Mouse (Mus musculus): ENCODE data around the gene Zfp511. TPM values are rescaled to one million over a fixed set of nuclear protein-coding genes. Genes with fewer than 3 reads are reported as not detected.

Gene Zfp511
- total RNA-seq, 2 experiments from 2014 or later = 11.0 to 11.2 TPM

GRCm38 (mm10) chr7:140047811-140048311, 11.7 kb downstream of the Zfp511 start:
- DNase-seq (ENCODE audit: low spot score in 2 of 2) = no peak

DNA sequence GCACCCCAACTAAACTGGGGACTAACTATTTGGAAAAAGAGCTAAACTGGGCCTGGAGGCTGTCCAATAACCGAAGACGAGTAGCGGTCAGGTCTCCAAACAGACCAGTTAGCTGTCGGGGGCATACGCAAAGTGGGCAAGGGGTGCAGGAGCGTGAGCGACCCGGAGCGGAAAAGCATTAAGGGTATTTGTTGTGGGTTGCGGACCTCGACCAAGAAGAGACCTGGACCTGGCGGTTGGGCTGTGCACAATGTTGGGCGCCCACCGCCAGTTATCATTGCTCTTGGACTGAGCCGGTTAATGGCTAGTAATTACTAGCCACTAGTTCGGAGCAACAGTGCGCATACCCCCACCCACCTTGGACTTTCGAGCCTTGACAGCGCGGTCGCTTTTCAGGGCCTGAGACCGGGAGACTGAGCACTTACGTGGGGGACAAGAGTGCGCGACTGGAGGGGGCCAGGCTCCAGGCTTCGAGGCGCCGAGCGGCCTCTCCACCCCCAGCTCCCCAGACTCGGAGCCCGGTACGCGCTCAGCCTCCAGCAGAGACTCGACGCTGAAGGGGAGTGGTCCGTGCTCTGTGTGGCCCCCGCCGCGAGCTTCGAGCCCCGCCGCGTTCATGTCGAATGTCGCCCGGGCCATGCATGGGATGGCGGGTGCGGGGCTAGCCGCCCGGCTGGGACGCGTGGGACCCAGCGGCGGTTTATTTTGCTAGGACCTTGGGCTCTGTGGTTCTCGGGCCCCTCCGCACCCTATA, 12.3 kb downstream of the Zfp511 start, which contains the start of gene Msx3:
TSS of gene Msx3 (minus strand) at position 729 of the 754 bp plus-strand sequence.
- DNase-seq (ENCODE audit: low spot score in 2 of 2) = no peak

DNA sequence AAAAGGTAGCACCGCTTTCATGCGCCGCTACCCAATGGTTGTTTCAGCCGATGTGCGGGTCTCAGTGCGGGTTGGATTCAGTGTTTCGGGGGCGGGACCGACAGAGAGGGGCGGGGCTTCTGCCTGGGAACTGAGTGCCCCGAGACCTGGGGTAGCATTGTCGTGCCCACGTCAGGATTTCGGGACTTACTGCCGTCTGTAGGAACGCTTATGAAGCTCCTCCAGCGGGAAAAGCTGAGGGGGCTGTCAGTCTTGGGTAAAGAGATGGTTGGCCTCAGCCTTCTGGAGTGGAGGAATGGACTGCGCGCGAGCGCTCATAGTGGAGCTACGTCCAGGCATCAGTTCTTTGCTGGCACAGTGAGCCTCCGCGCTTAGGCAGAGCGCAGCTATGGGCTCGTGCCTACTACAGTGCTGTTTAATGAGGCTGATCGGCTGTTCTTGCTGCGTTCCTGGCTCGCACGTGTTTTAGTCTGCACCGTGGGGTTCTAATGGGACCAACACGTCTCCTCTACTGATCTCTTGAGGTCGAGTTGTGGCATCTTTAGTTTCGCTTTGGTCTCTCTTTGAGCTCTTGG, 13.0 kb downstream of the Zfp511 start:
- DNase-seq (ENCODE audit: low spot score in 2 of 2) = peak in 1 of 2 experiments; percentile 29

- DNase-seq (ENCODE audit: low spot score in 2 of 2) = no peak
Observed at GRCm38 (mm10) chr7:140054124-140054523, 17.9 kb downstream of the Zfp511 start.

- DNase-seq (ENCODE audit: low spot score in 2 of 2) = peak in 1 of 2 experiments; percentile 22
Observed at GRCm38 (mm10) chr7:140057413-140058407, 21.5 kb downstream of the Zfp511 start.

DNA sequence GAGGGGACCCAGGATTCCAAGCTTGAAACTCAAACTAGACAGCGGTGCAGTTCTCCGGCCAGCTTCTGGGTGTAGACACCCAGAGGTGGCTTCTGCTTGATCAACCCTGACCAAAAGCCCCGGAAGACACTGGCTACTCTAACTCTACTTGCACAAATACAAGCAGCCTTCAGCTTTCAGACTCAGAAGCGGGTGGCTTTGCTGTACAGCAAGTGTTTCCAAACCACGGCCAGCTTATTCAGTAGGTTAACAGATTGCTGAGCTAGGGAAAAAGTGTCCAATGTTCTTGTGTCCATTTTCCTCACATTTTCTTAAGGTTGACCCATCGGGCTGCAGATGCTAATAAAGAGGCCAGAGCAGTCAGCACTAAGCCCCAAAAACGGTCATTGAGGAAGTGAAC, 22.3 kb downstream of the Zfp511 start:
- no peak for DNase-seq (ENCODE audit: low spot score in 2 of 2)

DNA sequence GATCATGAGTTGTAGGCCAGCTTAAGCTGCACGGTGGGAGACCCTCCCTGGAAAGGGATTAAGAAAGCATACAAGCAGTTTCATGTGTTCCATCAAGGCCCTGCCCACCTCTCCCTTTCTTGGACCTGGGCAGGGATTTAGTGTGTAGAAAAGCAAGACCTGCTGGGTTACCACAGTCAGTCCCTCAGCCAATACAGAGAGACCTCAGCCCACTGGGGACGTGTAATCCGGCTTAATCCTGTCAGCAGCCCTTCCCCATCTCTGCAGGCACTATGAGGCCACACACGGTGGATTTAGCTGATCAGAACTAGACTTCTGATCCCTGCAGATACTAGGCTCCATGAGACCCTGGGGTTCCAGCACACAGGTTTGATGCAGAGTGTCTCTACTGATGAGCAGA, 23.4 kb downstream of the Zfp511 start:
- no peak for DNase-seq (ENCODE audit: low spot score in 2 of 2)

- DNase-seq (ENCODE audit: low spot score in 2 of 2) = no peak
Observed at GRCm38 (mm10) chr7:140060936-140061831, 25.0 kb downstream of the Zfp511 start.

- no peak for DNase-seq (ENCODE audit: low spot score in 2 of 2)
Observed at GRCm38 (mm10) chr7:140061832-140062130, 25.6 kb downstream of the Zfp511 start.

DNA sequence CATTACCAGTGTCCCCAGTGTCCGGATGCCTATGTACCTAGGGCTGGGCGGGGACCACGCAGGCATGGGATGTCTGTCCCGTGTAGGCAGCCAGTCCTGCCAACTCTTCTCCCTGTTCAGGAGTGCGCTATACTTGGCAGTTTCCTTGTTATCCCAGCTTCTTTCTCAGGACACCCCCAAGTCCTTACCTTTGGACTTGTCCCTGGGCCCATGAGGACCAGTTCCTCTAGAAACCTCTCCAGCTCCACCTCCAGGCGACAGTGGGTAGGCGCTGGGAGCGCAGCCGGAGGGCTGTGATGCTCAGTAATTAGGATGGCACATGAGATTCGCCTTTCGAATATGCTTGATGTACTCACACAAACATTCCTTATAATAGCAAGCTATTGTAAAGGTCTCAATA, 26.1 kb downstream of the Zfp511 start:
- DNase-seq (ENCODE audit: low spot score in 2 of 2) = no peak

DNA sequence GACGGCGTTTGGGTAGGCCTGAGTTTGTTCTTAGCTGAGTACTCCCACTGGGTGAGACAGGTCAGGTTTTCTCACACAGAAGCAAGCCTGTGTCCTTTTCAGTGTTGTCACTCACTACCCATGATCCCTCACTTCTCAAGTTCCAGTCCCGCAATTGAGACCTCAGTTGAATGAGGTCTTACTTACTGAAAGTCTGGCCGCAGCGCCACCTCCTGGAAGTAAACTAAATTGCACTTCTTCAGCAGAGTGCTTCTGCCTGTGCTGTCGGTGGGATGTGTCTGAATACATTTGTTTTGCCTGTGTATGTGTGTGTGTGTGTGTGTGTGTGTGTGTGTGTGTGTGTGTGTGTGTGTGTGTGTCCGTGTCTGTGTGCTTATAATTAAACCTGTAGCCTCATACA, 26.9 kb downstream of the Zfp511 start:
- DNase-seq (ENCODE audit: low spot score in 2 of 2) = peak; percentile 31 to 59

GRCm38 (mm10) chr7:140067397-140067796, 31.2 kb downstream of the Zfp511 start:
- DNase-seq (ENCODE audit: low spot score in 2 of 2) = no peak

DNA sequence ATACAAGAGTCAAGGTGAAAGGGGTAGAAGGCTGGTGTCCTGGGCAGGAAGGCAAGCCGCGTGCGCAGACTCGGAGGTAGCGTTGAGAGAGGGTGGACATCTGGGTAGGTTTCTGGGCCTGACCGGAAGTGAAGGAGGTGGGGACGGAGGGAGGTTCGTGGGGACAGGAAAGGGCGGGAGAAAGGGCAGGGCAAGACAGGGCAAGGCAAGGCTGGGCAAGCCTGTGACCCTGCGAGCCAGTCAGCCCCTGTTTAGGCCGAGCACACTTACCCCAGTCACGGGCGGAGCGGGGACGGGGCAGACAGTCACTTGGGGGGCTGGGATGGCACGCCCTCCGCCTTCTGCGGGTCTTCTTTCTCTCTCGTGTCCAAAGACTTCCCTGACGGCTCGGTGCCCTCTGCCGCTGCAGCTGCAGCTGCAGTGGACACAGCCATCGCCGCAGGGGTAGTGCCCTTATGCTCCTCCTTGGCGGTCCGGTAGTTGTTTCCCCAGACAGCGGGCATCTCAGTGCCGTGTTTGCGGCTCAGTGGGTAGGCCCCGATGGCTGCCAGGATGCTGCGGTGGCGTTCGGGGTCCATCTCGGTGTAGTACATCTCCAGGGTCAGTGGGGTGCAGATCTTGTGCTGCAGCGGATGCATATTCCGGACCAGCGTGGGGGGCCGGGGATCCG, 34.0 kb downstream of the Zfp511 start:
- no peak for DNase-seq (ENCODE audit: low spot score in 2 of 2)

- no peak for DNase-seq (ENCODE audit: low spot score in 2 of 2)
Observed at GRCm38 (mm10) chr7:140077698-140078097, 41.5 kb downstream of the Zfp511 start.

DNA sequence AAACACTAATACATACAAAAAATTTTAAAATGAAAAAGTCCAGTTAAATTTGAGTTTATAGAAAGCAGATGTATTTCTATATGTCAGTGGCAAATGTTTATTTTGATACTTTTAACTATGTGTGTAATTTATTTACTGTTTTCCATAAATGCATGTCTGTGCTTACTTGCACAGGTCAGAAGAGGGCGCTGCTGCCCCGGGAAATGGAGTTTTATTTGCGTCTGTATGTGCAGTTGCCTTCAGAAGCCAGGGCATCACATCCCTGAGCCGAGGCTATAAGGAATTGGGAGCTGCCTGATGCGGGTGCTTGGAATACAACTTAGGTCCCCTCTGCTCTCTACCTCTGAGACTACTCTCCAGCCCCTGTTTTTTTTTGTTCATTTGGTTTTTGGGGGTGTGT, 42.5 kb downstream of the Zfp511 start:
- DNase-seq (ENCODE audit: low spot score in 2 of 2) = peak in 1 of 2 experiments; percentile 40

DNA sequence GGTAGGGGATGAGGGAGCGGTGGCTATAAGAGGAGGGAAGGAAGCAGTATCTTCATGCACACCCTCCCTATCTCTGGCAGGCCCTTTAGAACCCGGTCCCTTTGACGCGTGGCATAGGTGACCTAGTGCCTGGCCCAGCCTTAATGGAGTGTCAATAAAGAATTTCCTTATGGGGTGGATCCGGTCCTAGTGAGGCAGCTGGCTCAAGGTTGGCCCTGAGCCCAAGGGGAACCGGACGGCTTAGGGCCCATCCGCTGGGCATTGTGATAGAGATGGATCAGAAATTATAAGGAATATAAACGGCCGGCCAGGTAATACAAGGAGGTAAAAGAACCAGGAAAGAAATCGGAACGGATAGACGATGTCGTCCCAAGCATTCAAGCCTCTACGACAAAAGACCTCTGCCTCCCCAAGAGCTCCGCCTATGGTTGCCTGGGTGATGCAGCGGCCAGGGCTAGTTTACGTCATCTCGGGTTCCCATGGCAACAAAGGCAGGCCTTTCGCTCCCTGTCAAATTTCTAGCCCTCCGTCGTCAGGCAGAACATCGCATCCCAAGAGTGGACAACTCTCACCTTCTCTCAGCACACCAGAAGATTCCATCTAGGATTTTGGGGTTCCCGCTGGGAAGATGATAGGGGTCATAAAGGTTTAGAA, 44.4 kb downstream of the Zfp511 start:
- DNase-seq (ENCODE audit: low spot score in 2 of 2) = peak in 1 of 2 experiments; percentile 37

GRCm38 (mm10) chr7:140081408-140082241, 45.4 kb downstream of the Zfp511 start:
- no peak for DNase-seq (ENCODE audit: low spot score in 2 of 2)

DNA sequence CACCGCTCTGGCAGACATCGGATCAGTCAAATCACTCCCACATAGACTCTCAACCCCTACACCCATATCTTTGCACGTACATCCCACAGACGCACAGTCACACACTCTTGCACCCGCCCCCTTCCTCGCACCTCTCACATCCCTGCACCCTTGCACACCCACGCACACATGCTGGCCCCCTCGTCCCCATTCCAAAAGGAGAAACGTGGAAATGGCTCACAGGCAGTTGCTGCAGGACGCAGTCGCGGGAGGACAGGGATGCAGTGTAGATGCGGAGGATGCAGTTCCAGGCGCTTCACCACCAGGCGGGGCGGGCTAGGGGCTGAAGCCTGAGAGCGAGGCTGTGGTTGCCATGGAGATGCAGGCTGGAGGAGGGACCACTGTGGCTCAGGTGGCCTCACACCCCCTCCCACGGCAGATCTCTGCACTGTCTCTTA, 46.1 kb downstream of the Zfp511 start, which contains the start of gene Caly:
TSS of gene Caly (minus strand) at position 307 of the 437 bp plus-strand sequence.
- DNase-seq (ENCODE audit: low spot score in 2 of 2) = no peak
